Mouse (Mus musculus): ENCODE measurements around the gene Kcnh1.

Gene Kcnh1

GRCm38 (mm10) chr1:192520836-192521435, 330.4 kb downstream of the Kcnh1 start:
- no peak for DNase-seq (ENCODE audit: extremely low read depth, low read depth, low spot score)

- DNase-seq (ENCODE audit: extremely low read depth, low read depth, low spot score): no peak
Observed at GRCm38 (mm10) chr1:192522376-192523178, 332.0 kb downstream of the Kcnh1 start.

- DNase-seq (ENCODE audit: extremely low read depth, low read depth, low spot score): no peak
Observed at GRCm38 (mm10) chr1:192525711-192526350, 335.3 kb downstream of the Kcnh1 start.

- DNase-seq (ENCODE audit: extremely low read depth, low read depth, low spot score): no peak
Observed at GRCm38 (mm10) chr1:192531490-192532146, 341.0 kb downstream of the Kcnh1 start.

GRCm38 (mm10) chr1:192532212-192532611, 341.6 kb downstream of the Kcnh1 start:
- no peak for DNase-seq (ENCODE audit: extremely low read depth, low read depth, low spot score)

- no peak for DNase-seq (ENCODE audit: extremely low read depth, low read depth, low spot score)
Observed at GRCm38 (mm10) chr1:192533016-192533415, 342.4 kb downstream of the Kcnh1 start.

GRCm38 (mm10) chr1:192536440-192536839, 345.9 kb downstream of the Kcnh1 start:
- DNase-seq (ENCODE audit: extremely low read depth, low read depth, low spot score): no peak

GRCm38 (mm10) chr1:192537169-192537568, 346.6 kb downstream of the Kcnh1 start:
- DNase-seq (ENCODE audit: extremely low read depth, low read depth, low spot score): no peak

- DNase-seq (ENCODE audit: extremely low read depth, low read depth, low spot score): no peak
Observed at GRCm38 (mm10) chr1:192542093-192542492, 351.5 kb downstream of the Kcnh1 start.

- DNase-seq (ENCODE audit: extremely low read depth, low read depth, low spot score): no peak
Observed at GRCm38 (mm10) chr1:192543686-192544085, 353.1 kb downstream of the Kcnh1 start.

GRCm38 (mm10) chr1:192544091-192544490, 353.5 kb downstream of the Kcnh1 start:
- no peak for DNase-seq (ENCODE audit: extremely low read depth, low read depth, low spot score)

GRCm38 (mm10) chr1:192544901-192545300, 354.3 kb downstream of the Kcnh1 start:
- no peak for DNase-seq (ENCODE audit: extremely low read depth, low read depth, low spot score)

GRCm38 (mm10) chr1:192546843-192547242, 356.3 kb downstream of the Kcnh1 start:
- DNase-seq (ENCODE audit: extremely low read depth, low read depth, low spot score): no peak

GRCm38 (mm10) chr1:192550561-192550960, 360.0 kb downstream of the Kcnh1 start:
- no peak for DNase-seq (ENCODE audit: extremely low read depth, low read depth, low spot score)

- DNase-seq (ENCODE audit: extremely low read depth, low read depth, low spot score): no peak
Observed at GRCm38 (mm10) chr1:192555516-192555915, 364.9 kb downstream of the Kcnh1 start.

- DNase-seq (ENCODE audit: extremely low read depth, low read depth, low spot score): no peak
Observed at GRCm38 (mm10) chr1:192557978-192558594, 367.5 kb downstream of the Kcnh1 start.

GRCm38 (mm10) chr1:192559341-192559740, 368.8 kb downstream of the Kcnh1 start:
- no peak for DNase-seq (ENCODE audit: extremely low read depth, low read depth, low spot score)

Measured in fat pad, adult 2 months (tissue).